Mouse (Mus musculus): ENCODE results near the gene Nxf1.
"Not testable (repeated sequence)": the region's sequence is repeated elsewhere in the genome, so short reads cannot be mapped to it uniquely, and the experiment has no call there.

The Nxf1 gene

DNA sequence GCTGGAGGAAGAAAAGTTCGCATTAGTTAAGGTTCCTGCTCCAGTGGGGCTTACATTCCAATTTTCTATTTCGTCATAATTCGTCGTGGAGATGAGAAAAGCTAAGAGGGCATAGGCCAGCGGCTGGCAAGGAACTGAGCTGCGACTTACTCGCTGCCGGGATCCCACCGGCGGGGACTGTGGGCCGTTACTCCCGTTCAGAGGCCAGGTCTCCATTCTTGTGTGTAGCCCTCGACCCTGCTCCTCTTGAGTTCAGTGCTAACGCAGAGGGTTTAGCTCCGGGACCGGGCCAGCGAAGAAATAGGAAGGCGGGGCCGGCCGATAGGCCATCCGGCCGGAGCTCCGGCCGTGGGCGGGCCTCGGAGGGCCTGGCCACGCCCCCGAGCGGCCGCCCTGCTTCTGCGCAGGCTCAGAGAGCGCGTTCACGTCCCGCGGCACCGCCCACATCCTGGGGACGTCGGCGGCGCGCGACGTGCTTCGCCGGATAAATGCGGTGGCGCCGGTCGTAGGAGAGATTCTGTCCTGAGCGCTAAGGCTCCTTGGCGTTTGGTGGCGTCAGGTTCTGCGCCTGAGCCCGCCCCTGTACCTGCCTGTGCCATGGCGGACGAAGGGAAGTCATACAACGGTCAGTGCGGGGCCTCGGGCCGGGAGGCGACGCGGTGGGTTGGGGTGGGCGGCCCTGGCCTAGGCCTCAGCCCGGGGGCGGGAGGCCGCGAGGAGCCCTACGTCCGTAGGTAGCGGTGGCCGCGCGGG, at the start of gene Nxf1:
Nxf1 (plus strand) TSS at position 439 of the 753 bp plus-strand sequence.
- DNase-seq (ENCODE audit: low spot score in 2 of 2): peak; percentile 94 to 95

DNA sequence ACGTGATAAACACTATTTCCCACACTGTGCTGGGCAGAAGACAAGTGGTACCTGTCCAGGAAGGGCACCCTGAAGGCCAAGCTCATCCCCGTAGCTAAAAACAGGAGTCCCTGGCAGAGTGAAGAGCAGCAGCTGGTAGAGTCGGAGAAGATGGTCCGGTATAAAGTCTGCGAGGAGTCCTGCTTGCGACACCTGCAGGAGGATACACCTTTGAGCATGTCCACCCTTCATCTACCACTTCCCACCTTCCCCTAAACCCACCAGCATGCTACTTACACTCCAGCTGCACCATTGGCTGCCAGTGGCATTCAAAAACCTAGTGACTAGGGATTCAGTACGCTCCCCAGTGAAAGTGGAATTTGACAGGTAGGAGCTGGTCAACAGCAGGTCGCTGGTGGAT, 47.9 kb upstream of the Nxf1 start:
- DNase-seq (ENCODE audit: low spot score in 2 of 2): no peak

DNA sequence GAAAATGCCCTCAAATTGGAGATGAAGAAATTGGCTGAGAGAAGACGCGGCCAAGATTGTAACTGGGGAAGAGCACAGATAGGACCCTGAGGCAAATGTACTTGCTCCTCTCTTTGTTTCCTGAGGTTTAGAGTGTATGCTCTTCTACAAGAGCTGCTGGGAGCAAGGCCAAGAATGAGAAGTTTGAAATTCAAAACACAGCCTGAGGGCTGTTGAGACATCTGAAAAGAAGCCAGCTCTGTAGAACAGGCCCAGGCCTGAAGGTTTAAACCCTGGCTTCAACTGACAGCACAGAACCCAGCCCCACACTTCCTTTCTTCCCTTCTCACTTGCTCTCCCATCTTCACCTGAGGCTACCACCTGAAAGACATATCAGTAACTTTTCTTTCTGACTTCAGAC, 46.8 kb upstream of the Nxf1 start:
- peak; percentile 59 to 68 for DNase-seq (ENCODE audit: low spot score in 2 of 2)

DNA sequence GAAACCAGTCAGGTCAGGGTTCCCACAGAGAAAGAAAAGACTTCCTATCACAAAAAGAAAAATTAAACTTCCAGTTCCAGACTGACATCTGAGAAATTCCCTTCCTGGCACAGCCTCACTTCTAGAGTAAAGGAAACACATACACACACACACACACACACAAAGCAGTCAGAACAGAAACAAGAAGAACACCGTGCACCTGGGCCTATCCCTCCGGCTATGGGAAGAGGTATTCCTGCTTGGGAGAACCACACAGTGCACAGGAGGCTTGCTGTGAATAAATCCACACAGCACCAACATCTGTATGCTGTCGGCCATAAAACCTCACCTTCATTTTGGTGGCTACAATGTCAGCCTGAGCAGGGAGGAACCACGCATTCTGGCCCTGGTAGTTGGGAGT, 45.4 kb upstream of the Nxf1 start:
- DNase-seq (ENCODE audit: low spot score in 2 of 2): no peak

DNA sequence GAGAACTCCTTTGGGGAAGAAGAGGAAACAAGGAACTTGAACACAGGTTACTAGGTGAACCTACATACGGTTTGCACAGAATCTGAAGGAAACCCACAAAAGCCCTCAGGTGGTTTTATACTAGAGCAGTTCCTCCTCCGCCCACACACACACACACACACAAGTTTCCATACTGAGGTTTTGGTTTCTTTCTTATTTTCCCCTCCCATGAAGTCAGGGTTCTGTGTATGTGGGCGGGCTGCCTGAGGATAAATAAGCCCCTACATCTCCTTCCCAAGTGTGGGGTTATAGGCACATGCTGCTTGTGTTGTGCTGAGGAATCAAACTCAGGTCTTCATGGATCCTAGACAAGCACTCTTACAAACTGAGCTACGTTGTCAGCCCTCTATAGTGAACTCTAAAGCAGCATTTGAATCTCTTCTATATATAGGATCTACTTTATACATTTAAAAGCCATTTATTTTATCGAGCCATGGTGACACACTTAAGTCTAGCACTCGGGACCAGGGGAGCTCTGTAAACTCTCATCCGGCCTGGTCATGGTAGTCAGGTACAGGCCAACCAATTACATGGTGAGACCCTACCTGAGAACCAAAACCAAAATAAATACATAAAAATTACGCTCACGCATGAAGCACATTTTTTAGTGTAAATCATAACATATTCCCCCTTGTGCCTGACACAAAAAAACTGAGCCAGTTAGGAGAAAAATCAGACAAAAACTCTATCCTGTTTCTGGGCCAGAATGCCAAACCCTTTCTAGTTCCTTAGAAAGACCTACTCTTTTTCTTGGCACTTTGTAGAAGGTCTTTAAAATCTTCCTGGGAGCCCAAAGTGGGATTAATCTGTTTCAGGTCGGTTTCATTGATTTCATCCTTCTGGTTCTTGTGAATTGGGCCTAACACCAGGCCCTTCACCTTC, 44.7 kb upstream of the Nxf1 start:
- DNase-seq (ENCODE audit: low spot score in 2 of 2): no peak

DNA sequence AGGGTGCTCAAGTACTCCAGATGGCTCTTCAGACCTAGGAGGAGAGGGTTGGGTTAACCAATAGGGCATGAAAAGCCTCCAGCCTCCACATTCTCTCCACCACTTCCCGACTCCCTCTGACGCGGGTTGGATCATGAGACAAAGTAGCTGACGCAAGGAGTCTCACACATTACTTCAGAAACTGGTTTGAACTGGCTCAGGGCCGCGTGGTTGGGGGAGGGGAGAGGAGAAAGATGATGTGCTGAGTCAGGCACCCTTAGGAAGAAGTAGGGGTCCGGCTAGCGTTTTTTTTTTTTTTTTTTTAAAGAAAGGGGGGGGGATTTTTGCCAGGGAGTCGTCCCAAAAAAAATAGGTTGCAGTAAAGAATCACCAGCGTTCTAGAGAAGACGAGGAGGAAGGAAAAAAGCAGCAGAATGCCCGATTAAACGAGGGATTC, 44.0 kb upstream of the Nxf1 start:
- peak; percentile 81 to 88 for DNase-seq (ENCODE audit: low spot score in 2 of 2)

DNA sequence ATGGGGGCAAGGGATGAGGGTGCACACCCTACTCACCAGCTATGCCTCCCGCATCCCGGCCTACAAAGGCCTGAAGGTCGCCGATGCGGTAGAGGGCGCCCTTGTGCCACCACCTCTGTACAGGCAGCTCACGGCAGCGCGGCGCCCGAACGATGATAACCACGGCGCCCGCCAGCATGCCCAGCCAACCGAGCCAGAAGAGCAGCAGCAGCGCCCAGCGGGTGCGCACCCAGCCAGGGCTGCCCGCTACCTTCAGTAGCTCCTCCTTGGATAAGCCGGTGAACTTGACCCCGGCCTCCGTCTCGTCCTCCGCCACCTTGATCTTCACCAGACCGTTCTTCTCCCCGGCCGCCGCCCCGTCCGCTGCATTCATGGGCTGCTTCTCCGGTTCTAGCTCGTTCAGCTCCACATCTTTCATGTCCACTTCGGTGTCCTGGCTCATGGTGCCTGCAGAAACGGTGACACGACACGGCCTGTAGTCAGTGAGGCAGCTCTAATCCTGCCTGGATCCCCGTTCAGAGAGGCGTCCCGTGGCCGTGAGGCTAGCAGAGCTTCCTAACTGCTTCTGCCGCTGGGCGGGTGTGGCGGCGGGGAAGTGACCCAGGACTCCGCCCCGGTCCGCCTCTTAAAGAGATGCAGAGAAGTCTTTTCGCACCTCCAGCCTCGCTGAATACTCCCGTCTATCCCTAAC, 43.4 kb upstream of the Nxf1 start:
- DNase-seq (ENCODE audit: low spot score in 2 of 2): peak; percentile 95

DNA sequence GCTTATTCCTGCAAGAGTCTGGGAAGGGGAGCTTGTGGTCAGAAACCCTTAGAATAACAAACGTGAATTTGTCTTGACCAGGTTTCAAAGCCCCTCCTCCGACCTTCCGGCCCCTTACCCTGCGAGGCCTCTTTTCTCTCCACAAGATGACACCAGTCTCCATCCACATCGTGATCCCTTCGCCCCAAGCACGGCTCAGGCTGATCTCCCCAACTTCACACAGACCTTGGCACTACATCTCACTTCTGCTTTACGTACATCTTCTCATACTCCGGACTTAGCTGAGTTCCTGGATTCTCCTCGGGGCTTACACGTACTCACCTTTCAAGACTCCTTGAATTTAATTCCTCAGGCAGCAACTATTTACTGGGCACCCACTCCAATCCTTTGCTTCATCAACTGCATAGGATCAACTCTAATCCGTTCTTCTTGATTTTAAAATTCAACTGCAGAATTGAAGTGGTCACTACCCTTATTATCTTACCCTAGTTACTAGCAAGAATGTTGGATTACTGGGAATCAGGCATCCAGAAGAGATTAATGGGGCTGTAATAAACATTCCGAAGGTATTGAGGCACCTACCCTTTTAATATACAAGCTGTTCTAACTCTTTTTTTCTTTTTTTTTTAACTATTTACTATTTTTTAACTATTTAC, 42.7 kb upstream of the Nxf1 start:
- no peak for DNase-seq (ENCODE audit: low spot score in 2 of 2)

DNA sequence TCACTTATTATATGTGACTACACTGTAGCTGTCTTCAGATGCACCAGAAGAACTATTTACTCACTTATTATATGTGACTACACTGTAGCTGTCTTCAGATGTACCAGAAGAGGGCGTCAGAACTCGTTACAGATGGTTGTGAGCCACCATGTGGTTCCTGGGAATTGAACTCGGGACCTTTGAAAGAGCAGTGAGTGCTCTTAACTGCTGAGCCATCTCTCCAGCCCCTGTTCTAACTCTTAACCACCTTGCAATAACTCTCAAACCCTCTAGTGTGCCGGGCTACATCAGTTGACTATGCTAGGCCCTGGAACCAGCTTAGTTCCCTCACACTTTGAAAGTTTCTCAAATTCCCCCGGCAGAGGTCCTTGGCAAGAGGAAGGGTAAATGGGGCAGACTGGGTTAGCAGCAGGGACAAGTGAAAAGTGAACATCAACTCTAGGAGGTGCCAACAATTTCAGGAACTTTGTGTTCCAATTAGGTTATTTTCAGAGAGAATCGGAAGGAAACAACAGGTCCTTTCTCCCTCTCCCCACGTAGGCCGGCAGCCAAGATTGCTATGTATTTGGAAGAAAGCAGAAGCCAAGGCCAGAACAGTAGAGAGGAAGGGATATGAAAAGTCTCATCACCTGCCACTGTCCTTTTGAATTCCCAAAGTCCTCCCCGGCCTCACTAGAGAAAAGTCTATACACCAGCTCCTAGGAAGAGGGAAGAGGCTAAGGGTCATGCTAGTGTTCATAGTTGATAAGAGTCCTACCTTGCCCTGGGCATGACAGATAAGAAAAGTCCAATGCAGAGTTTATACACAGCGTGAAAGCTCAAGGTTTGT, 42.0 kb upstream of the Nxf1 start:
- DNase-seq (ENCODE audit: low spot score in 2 of 2): no peak

DNA sequence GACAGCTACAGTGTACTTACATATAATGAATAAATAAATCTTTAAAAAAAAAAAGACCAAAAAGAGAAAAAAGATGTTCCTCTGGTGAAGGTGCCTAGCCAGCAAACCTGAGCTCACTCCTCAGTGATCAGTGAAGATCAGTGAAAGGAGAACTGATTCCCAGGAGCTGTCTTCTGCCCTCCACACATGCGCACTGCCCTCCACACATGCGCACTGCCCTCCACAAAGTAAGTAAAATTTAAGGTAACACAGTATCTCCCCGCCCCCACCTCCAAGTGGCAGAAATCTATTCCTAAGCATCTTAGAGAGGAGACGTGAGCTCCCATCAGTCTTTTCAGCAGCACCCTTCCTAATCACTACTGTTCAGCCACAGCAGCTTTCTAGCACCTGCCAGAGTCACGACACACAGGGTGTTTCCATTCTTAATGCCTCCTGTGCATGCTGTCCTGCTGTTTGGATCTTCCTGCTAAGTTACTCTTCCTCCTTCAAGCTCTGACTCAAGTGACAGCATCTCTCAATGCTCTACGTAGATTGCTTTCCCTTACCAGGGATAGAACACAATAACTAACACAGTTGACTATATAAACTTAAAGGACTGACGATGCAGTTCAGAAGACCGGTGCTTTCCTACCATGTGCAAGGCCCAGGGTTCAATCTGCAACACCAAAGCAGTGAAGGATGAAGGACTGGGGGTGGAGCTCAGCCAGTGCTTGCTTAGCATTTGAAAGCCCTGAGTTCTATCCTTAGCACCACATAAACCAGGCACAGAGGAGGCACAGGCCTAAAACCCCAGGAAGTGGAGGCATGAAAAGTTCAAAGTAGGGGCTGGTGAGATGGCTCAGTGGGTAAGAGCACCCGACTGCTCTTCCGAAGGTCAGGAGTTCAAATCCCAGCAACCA, 40.8 kb upstream of the Nxf1 start:
- DNase-seq (ENCODE audit: low spot score in 2 of 2): no peak

DNA sequence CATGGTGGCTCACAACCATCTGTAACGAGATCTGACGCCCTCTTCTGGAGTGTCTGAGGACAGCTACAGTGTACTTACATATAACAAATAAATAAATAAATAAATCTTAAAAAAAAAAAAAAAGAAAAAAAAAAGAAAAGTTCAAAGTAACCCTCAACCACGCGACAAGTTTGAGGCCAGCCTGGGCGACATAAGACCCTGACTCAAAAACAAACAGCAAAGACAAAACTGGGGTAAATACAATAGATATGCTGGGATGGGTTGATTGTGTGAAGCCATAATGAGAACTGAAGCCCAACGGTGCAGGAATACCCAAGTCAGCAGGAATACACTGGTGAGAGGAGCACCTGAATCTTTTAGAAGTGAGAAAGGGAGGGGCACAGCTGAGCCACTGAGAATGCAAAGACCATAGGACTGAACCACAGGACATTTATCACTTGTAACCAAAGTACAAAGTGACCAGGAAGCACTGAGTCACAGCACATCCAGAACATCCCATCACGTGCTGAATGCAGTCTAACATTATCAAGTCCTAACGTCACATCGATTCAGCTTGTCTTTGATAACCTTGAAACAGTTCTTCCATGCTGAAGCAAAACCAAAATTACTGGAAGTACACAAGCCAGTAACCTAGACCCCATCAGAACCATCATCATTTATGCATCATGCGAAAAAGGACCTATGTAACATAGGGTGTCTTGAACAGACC, 40.0 kb upstream of the Nxf1 start:
- DNase-seq (ENCODE audit: low spot score in 2 of 2): no peak

DNA sequence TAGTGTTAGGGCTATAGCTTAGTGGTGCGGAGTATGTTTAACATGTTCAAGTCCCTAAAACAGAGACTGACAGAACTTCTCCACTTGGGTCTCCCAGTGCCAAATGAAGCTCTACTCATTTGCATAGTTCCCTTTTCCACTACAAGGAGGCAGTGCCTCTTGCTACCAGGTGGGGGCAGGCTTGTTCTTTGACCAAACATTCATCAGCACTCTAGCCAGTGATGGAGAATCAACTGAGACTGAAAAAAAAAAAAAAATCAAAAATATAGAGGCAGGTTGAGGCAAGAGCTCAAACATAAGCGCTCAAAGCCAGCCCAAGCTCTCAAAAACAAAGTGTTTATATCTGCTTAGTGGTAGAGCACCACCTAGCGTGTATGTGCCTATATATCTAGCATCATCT, 38.5 kb upstream of the Nxf1 start:
- peak; percentile 63 to 68 for DNase-seq (ENCODE audit: low spot score in 2 of 2)

DNA sequence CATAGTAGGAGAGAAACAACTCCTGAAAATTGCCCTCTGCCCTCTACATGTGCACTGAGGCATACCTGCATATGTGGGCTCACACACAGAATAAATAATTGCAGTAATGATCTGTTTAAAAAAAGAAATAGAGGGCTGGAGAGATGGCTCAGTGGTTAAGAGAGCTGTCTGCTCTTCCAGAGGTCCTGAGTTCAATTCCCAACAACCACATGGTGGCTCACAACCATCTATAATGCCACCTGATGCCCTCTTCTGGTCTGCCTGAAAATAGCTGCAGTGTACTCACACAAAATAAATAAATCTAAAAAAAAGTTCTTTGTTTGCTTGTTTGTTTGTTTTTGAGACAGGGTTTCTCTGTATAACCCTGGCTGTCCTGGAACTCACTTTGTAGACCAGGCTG, 37.8 kb upstream of the Nxf1 start:
- not testable (repeated sequence) for DNase-seq (ENCODE audit: low spot score in 2 of 2)

DNA sequence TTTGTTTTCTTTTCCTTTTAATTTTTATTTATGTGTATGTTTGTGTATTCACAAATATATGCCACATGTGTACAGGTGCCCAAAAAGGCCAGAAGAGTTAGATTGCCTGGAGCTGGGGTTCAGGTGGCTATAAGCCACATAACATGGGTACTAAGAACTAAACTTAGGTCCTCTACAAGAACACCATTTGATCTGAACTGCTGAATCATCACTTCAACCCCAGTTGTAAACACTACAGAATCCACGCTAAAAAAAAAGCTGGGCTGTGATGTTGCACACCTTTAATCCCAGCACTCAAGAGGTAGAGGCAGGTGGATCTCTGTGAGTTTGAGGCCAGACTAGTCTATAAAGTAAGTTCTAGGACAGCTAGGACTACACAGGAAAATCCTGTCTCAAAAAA, 35.5 kb upstream of the Nxf1 start:
- no peak for DNase-seq (ENCODE audit: low spot score in 2 of 2)

DNA sequence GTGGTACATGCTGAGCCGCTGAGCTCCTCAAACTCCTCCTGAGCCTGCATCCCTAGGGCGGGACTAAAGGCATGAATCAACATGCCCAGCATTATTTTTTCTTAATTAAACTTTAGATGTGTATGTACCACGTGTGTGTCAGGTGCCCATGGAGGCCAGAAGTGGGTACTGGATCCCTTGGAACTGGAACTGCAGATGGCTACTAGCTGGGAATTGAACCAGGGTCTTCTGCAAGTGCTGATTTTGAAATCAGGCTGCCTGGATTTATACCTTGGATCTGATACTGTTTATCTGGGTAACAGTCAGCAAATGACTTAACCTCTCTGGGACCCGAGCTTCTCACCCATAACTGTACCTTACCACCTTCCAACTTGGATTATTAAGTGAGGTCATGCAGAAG, 34.9 kb upstream of the Nxf1 start:
- DNase-seq (ENCODE audit: low spot score in 2 of 2): no peak

DNA sequence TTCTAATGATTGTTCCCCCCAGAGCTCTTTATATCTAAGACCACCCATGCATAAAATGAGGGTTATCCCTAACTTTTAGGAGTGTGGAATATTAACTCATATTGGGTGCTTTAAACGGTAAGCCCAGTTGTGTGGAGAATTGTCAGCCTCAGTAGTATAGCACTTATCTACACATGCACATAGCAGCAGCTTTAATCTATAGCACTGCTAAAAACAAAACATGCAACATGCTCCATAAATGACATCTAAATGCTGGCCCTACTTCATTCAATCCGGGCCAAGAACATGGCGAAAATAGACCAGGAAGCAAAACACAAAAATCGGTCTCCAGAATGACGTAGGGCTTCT, 34.3 kb upstream of the Nxf1 start:
- no peak for DNase-seq (ENCODE audit: low spot score in 2 of 2)

DNA sequence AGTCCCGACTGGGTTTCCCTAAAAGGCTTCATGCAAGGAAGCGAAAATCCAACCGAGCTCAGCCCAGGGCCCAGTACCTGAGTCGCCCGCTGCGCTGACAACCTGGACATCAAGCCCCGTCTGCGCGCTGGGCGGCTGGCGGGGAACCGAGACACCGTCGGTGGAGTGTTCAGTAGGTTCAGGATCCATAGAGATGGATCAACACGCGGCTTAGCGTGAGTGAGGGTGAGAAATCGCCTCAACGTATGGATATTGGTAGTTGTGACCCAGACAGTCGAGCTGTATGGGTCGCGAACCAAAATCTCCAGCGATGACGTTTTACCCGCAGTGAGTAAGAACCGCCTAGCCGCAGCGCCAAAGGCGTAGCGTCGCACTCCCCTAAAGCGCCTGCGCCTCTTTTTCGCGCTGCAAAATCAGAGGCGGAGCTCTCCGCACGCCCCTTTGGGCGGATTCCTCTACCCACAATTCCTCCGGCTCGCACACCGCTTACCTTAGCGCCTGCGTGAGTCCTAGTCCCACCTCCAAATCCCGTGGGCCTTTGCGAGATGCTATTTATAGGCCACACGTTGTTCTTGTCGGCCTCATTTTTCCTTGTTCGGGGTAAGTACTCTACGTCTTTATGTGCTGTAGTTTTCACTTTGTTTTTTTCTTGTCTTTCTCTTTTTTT, 33.8 kb upstream of the Nxf1 start, which contains the start of gene Slc3a2:
Slc3a2 (minus strand) TSS at position 463 of the 667 bp plus-strand sequence.
- peak; percentile 98 for DNase-seq (ENCODE audit: low spot score in 2 of 2)

DNA sequence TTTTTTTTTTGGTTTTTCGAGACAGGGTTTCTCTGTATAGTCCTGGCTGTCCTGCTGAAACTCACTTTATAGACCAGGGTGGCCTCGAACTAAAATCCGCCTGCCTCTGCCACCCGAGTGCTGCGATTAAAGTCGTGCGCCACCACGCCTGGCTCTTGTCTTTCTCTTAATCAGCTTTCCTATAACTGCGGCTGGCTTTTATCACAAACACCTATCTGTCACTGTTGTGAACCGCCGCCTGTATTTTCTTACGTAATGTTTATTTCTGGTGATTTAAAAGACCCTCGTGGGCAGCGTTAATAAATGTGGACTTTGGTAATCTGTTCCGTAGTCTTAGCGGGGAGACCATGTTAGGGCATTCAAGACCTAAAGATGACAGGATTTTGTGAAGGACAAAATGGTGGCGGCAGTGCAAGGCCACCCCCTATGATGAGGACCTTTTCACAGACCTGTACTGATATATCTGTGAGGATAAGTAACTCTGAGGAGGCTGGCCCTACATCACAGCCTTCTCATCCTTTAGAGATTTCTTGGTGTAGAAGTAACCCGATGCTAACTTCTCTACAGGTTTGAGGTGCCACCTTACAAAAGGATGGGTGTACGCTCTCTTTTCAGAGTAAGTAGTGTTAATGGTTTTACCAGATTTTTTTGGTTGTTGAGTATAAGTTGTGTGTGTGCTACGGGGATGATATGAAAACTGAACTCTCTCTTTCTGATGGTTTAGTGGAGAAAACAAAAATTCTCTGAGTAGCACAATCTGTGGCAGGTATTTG, 33.1 kb upstream of the Nxf1 start:
- no peak for DNase-seq (ENCODE audit: low spot score in 2 of 2)
